ENCODE assay signal across 15 mouse cellular contexts in genomic region chr1:181084021-181084420, GRCm38 (mm10). TPM values are rescaled to one million over a fixed set of nuclear protein-coding genes. Genes with fewer than 3 reads are reported as not detected.
DNase-seq lines count a peak whose midpoint lies in the region; ATAC-seq and TF ChIP-seq lines count a peak whose summit lies in the region.
"Had no signal": no experiment of that assay in that cellular context is flagged by ENCODE, and none has a peak within 500 bp of the region (broad histone marks: within the 10 kb centered on the region; RNA-seq: fewer than 3 reads in every experiment).

No protein-coding gene starts in this region.

- peak; percentile 60 for DNase-seq in kidney, postnatal 0 days (ENCODE audit: low spot score)
- peak; percentile 46 for DNase-seq in ES-E14 (ENCODE audit: low read depth, low spot score)
- DNase-seq in c-Kit-positive CD71-positive TER-119-negative erythroid progenitor cells, embryonic 14.5 days (ENCODE audit: low read depth): peak; percentile 37
- DNase-seq in limb, embryonic 10.5 days (ENCODE audit: low spot score): peak; percentile 40
- DNase-seq in forebrain, postnatal 0 days: no peak
- DNase-seq in MN1 (ENCODE audit: low spot score): no peak
- DNase-seq: right cerebral cortex, postnatal 14 days had no signal

- no peaks in the 10 kb centered on the region for H3K9me3 ChIP-seq in kidney, postnatal 0 days (replicated peaks; ENCODE audit: low read length)
- no peaks in the 10 kb centered on the region for H3K9me3 ChIP-seq in kidney, embryonic 16.5 days (ENCODE audit: low read length)
- no peaks in the 10 kb centered on the region for H3K9me3 ChIP-seq in ES-E14 (ENCODE audit: control insufficient read depth, insufficient read depth, low read depth, low read length)
- no peaks in the 10 kb centered on the region for H3K9me3 ChIP-seq in limb, embryonic 10.5 days (replicated peaks)
- H3K9me3 ChIP-seq in forebrain, postnatal 0 days (ENCODE audit: low read length): no peaks in the 10 kb centered on the region
- H3K9me3 ChIP-seq: heart, embryonic 13.5 days; limb, embryonic 13.5 days; stomach, embryonic 15.5 days had no signal

- ATAC-seq in kidney, postnatal 0 days (replicated peaks; ENCODE audit: low FRiP score, low read depth): no peak
- ATAC-seq in kidney, embryonic 16.5 days (ENCODE audit: low FRiP score, low TSS enrichment): no peak
- ATAC-seq in forebrain, postnatal 0 days: no peak

- no peak overlapping the region for H3K27ac ChIP-seq in kidney, postnatal 0 days
- no peak overlapping the region for H3K27ac ChIP-seq in kidney, embryonic 16.5 days (ENCODE audit: low read length)
- H3K27ac ChIP-seq in ES-E14 (ENCODE audit: insufficient read depth, low read depth, low read length, poor library complexity, severe bottlenecking): no peak overlapping the region
- H3K27ac ChIP-seq in limb, embryonic 10.5 days: no peak overlapping the region
- H3K27ac ChIP-seq in forebrain, postnatal 0 days (ENCODE audit: low read depth, low read length): no peak overlapping the region
- H3K27ac ChIP-seq: heart, embryonic 13.5 days; limb, embryonic 13.5 days; stomach, embryonic 15.5 days had no signal

- H3K4me2 ChIP-seq in kidney, postnatal 0 days (ENCODE audit: low read length): no peak overlapping the region
- no peak overlapping the region for H3K4me2 ChIP-seq in kidney, embryonic 16.5 days (replicated peaks; ENCODE audit: low read depth, low read length)
- no peak overlapping the region for H3K4me2 ChIP-seq in forebrain, postnatal 0 days (ENCODE audit: low read depth)
- H3K4me2 ChIP-seq: heart, embryonic 13.5 days; limb, embryonic 13.5 days; stomach, embryonic 15.5 days had no signal

- WGBS in kidney, postnatal 0 days: 43% methylated on average over 2 of the region's 2 CpGs
- WGBS in kidney, embryonic 16.5 days: 40% methylated on average over 2 of the region's 2 CpGs
- 45% methylated on average over 2 of the region's 2 CpGs for WGBS in limb, embryonic 10.5 days
- 48% methylated on average over 2 of the region's 2 CpGs for WGBS in forebrain, postnatal 0 days

- H3K27me3 ChIP-seq in kidney, postnatal 0 days (ENCODE audit: insufficient read depth, low read length): no peaks in the 10 kb centered on the region
- no peaks in the 10 kb centered on the region for H3K27me3 ChIP-seq in kidney, embryonic 16.5 days (ENCODE audit: insufficient read depth, low read length)
- H3K27me3 ChIP-seq in limb, embryonic 10.5 days (ENCODE audit: low read depth, poor library complexity, severe bottlenecking): no peaks in the 10 kb centered on the region
- H3K27me3 ChIP-seq in forebrain, postnatal 0 days (ENCODE audit: insufficient read depth, low read length): no peaks in the 10 kb centered on the region
- H3K27me3 ChIP-seq: heart, embryonic 13.5 days; limb, embryonic 13.5 days; stomach, embryonic 15.5 days had no signal

- in situ Hi-C loops in ES-E14 (cut with MboI; ENCODE audit: low sequenced_read_pairs in 2 of 2, unreplicated experiment in 2 of 2): no loop called here

- H3K9ac ChIP-seq in kidney, postnatal 0 days (ENCODE audit: low read depth, low read length): no peak overlapping the region
- no peak overlapping the region for H3K9ac ChIP-seq in kidney, embryonic 16.5 days (replicated peaks; ENCODE audit: low read length)
- H3K9ac ChIP-seq in ES-E14 (ENCODE audit: insufficient read depth, low read depth, low read length, poor library complexity, severe bottlenecking): no peak overlapping the region
- H3K9ac ChIP-seq in forebrain, postnatal 0 days: no peak overlapping the region
- H3K9ac ChIP-seq: heart, embryonic 13.5 days; limb, embryonic 13.5 days; stomach, embryonic 15.5 days had no signal

- H3K4me1 ChIP-seq in kidney, postnatal 0 days (replicated peaks; ENCODE audit: insufficient read depth, low read length): no peaks in the 10 kb centered on the region
- no peaks in the 10 kb centered on the region for H3K4me1 ChIP-seq in kidney, embryonic 16.5 days (ENCODE audit: insufficient read depth, low read length)
- no peaks in the 10 kb centered on the region for H3K4me1 ChIP-seq in ES-E14 (ENCODE audit: control insufficient read depth in 2 of 2, insufficient read depth in 2 of 2, low read length in 2 of 2, poor library complexity in 1 of 2)
- no peaks in the 10 kb centered on the region for H3K4me1 ChIP-seq in limb, embryonic 10.5 days
- no peaks in the 10 kb centered on the region for H3K4me1 ChIP-seq in forebrain, postnatal 0 days (ENCODE audit: insufficient read depth)
- H3K4me1 ChIP-seq: heart, embryonic 13.5 days; limb, embryonic 13.5 days; stomach, embryonic 15.5 days had no signal

- H3K36me3 ChIP-seq in kidney, postnatal 0 days (ENCODE audit: insufficient read depth, low read length): no peaks in the 10 kb centered on the region
- H3K36me3 ChIP-seq in kidney, embryonic 16.5 days (ENCODE audit: insufficient read depth, low read length): no peaks in the 10 kb centered on the region
- no peaks in the 10 kb centered on the region for H3K36me3 ChIP-seq in ES-E14 (ENCODE audit: control insufficient read depth, insufficient read depth, low read length, poor library complexity, severe bottlenecking)
- no peaks in the 10 kb centered on the region for H3K36me3 ChIP-seq in limb, embryonic 10.5 days
- no peaks in the 10 kb centered on the region for H3K36me3 ChIP-seq in forebrain, postnatal 0 days (ENCODE audit: insufficient read depth)
- H3K36me3 ChIP-seq: heart, embryonic 13.5 days; limb, embryonic 13.5 days; stomach, embryonic 15.5 days had no signal

- no peak for TF ChIP-seq CTCF in kidney, postnatal 0 days (IDR thresholded peaks at IDR 0.05; ENCODE audit: low read depth)
- TF ChIP-seq CTCF in forebrain, postnatal 0 days (IDR thresholded peaks at IDR 0.05; ENCODE audit: low read depth): no peak

- H3K4me3 ChIP-seq in kidney, postnatal 0 days (replicated peaks; ENCODE audit: low read depth, low read length): no peak overlapping the region
- no peak overlapping the region for H3K4me3 ChIP-seq in kidney, embryonic 16.5 days (ENCODE audit: low read length)
- no peak overlapping the region for H3K4me3 ChIP-seq in ES-E14 (ENCODE audit: insufficient read depth in 1 of 2, low read depth in 1 of 2, low read length in 2 of 2, poor library complexity in 1 of 2, severe bottlenecking in 1 of 2)
- no peak overlapping the region for H3K4me3 ChIP-seq in limb, embryonic 10.5 days
- H3K4me3 ChIP-seq in forebrain, postnatal 0 days (ENCODE audit: low read depth, low read length): no peak overlapping the region
- H3K4me3 ChIP-seq: heart, embryonic 13.5 days; limb, embryonic 13.5 days; stomach, embryonic 15.5 days had no signal

TF ChIP-seq in ES-E14, 5 proteins besides CTCF, POLR2A, EP300 and RAD21:
- TF ChIP-seq HCFC1 (IDR thresholded peaks at IDR 0.05; ENCODE audit: borderline replicate concordance, insufficient read depth, low read length) (no peak), ZNF384 (IDR thresholded peaks at IDR 0.05; ENCODE audit: low read depth, low read length) (no peak), MAFK (IDR thresholded peaks at IDR 0.05; ENCODE audit: insufficient read depth, low read depth, low read length) (no peak), CHD2 (IDR thresholded peaks at IDR 0.05; ENCODE audit: low read depth, low read length) (no peak), ZC3H11A (IDR thresholded peaks at IDR 0.05; ENCODE audit: borderline replicate concordance, low read depth, low read length) (no peak)

RNA-seq across cellular contexts. Expression of gene 9130409I23Rik, which starts 33.0 kb away (rescaled TPM):
- 0.08 TPM in 1 of 2 replicates, not detected in the other for polyA plus RNA-seq in kidney, postnatal 0 days (2015; fragmentation: Nextera tagmentation; extraction: Ambion mirVana)
- 0.09 TPM in 1 of 2 replicates, not detected in the other for polyA plus RNA-seq in kidney, embryonic 16.5 days (2015; fragmentation: Nextera tagmentation; extraction: Ambion mirVana)
- total RNA-seq in ES-E14 (2012; rRNA removed): not detected in 2 replicates
- not detected in 2 replicates for polyA plus RNA-seq in limb, embryonic 10.5 days (2016; fragmentation: Nextera tagmentation; extraction: Ambion mirVana)
- total RNA-seq in forebrain, postnatal 0 days (2014; rRNA removed): not detected in 2 replicates
- 0.08 TPM in 1 of 2 replicates, not detected in the other for polyA plus RNA-seq in forebrain, postnatal 0 days (2015; fragmentation: Nextera tagmentation; extraction: Ambion mirVana)
- total RNA-seq: megakaryocyte, adult 5-6 weeks had no signal
- polyA plus RNA-seq: cortical plate, adult 2 months; heart, embryonic 13.5 days; large intestine, adult 2 months; limb, embryonic 13.5 days; neural tube, embryonic 11.5 days; stomach, embryonic 15.5 days had no signal

RNA-seq across cellular contexts. Expression of gene Nvl, which starts 60.0 kb away (rescaled TPM):
- 20.3 and 20.4 TPM in 2 replicates for polyA plus RNA-seq in kidney, postnatal 0 days (2015; fragmentation: Nextera tagmentation; extraction: Ambion mirVana)
- polyA plus RNA-seq in kidney, embryonic 16.5 days (2015; fragmentation: Nextera tagmentation; extraction: Ambion mirVana): 32.3 and 39.0 TPM in 2 replicates
- total RNA-seq in ES-E14 (2012; rRNA removed): 44.5 and 49.7 TPM in 2 replicates
- polyA plus RNA-seq in limb, embryonic 10.5 days (2016; fragmentation: Nextera tagmentation; extraction: Ambion mirVana): 44.7 and 49.2 TPM in 2 replicates
- 32.1 and 39.7 TPM in 2 replicates for total RNA-seq in forebrain, postnatal 0 days (2014; rRNA removed)
- polyA plus RNA-seq in forebrain, postnatal 0 days (2015; fragmentation: Nextera tagmentation; extraction: Ambion mirVana): 17.0 and 25.2 TPM in 2 replicates

Comparison
In these comparisons a context has a peak if more than half of its experiments do, and no peak if none do; other contexts are left out.
1. DNase-seq: peak in kidney, postnatal 0 days (single experiment), ES-E14 (single experiment), c-Kit-positive CD71-positive TER-119-negative erythroid progenitor cells, embryonic 14.5 days (single experiment) and limb, embryonic 10.5 days (single experiment); none in forebrain, postnatal 0 days (single experiment) and MN1 (single experiment).